Mouse (Mus musculus) heart, embryonic 12.5 days (tissue): Measurements from ENCODE around the gene Enoph1. TPM values are rescaled to one million over a fixed set of nuclear protein-coding genes. Genes with fewer than 3 reads are reported as not detected.
A peak's percentile ranks its signal among the peaks of the same experiment; 100 is the strongest.

Source experiments
- ATAC-seq: fragments of 200-750 bp; cut with Nextera tagmentation; 2 replicates; pipeline ENCODE4 v1.8.0; 2017; ENCODE audit warnings: moderate TSS enrichment, moderate library complexity; ENCODE audit not compliant: insufficient number of reproducible peaks, low FRiP score
- H3K27ac ChIP-seq: fragments of 300-500 bp; sonication (generic); 2 replicates; pipeline ENCODE4 v1.5.1; 2016; ENCODE audit warnings: mild to moderate bottlenecking, moderate library complexity; ENCODE audit not compliant: poor library complexity, severe bottlenecking
- H3K27me3 ChIP-seq: fragments of 300-500 bp; sonication (generic); replicated peaks from 2 replicates; pipeline ENCODE4 v1.6.1; 2016; ENCODE audit warnings: mild to moderate bottlenecking, moderate library complexity
- H3K36me3 ChIP-seq: fragments of 300-500 bp; sonication (generic); 2 replicates; pipeline ENCODE4 v1.6.1; 2016; ENCODE audit warnings: mild to moderate bottlenecking, moderate library complexity
- H3K4me1 ChIP-seq: fragments of 300-500 bp; sonication (generic); replicated peaks from 2 replicates; pipeline ENCODE4 v1.6.1; 2016; ENCODE audit warnings: mild to moderate bottlenecking
- H3K4me2 ChIP-seq: fragments of 300-500 bp; sonication (generic); 2 replicates; pipeline ENCODE4 v1.6.1; 2016; ENCODE audit warnings: mild to moderate bottlenecking, moderate library complexity
- H3K4me3 ChIP-seq: fragments of 300-500 bp; sonication (generic); 2 replicates; pipeline ENCODE4 v1.5.1; 2016; ENCODE audit warnings: mild to moderate bottlenecking
- H3K9ac ChIP-seq: fragments of 300-500 bp; sonication (generic); 2 replicates; pipeline ENCODE4 v1.6.1; 2016; ENCODE audit warnings: mild to moderate bottlenecking, moderate library complexity
- H3K9me3 ChIP-seq: fragments of 300-500 bp; sonication (generic); replicated peaks from 2 replicates; pipeline ENCODE4 v1.6.1; 2016; ENCODE audit warnings: mild to moderate bottlenecking, moderate library complexity
- WGBS: fragments of 180-500 bp; shearing (Covaris S2); methylation state at CpG from one replicate; pipeline ENCODE4 v1.1.7; 2016; 5-methylcytosine and 5-hydroxymethylcytosine counted together
- polyA plus RNA-seq: library from polyadenylated mRNA; unstranded; fragments of >200 nt; fragmentation: Nextera tagmentation; extraction: Ambion mirVana; gene quantifications from 2 replicates; pipeline ENCODE4 v1.2.1, GENCODE M21; 2016

Enoph1 gene
- polyA plus RNA-seq, 1 experiment from 2014 or later: 26.0 TPM

- Histone ChIP-seq H3K4me3 (peak overlapping the region; percentile 96), H3K9me3 (no peaks in the 10 kb centered on the region), H3K9ac (peak overlapping the region; percentile 100), H3K36me3 (peaks cover 22% of the 10 kb centered on the region), H3K27me3 (no peaks in the 10 kb centered on the region), H3K27ac (peak overlapping the region; percentile 98), H3K4me2 (peak overlapping the region; percentile 79), H3K4me1 (peaks cover 27% of the 10 kb centered on the region; the same call in 1 of the 2 replicates)
- ATAC-seq: no peak
- WGBS: 1% methylated on average over 19 of the region's 19 CpGs
Observed at GRCm38 (mm10) chr5:100040281-100040784, 548 bp downstream of the Enoph1 start.

GRCm38 (mm10) chr5:100041272-100041671 is 1.5 kb downstream of the Enoph1 start:
- Histone ChIP-seq H3K36me3 (peaks cover 15% of the 10 kb centered on the region), H3K4me2 (no peak overlapping the region), H3K27me3 (no peaks in the 10 kb centered on the region), H3K27ac (no peak overlapping the region), H3K9ac (no peak overlapping the region), H3K9me3 (no peaks in the 10 kb centered on the region), H3K4me3 (no peak overlapping the region), H3K4me1 (peaks cover 30% of the 10 kb centered on the region)
- no peak for ATAC-seq
- 74% methylated on average over 4 of the region's 4 CpGs for WGBS

- H3K27me3 ChIP-seq: no peaks in the 10 kb centered on the region
Observed at GRCm38 (mm10) chr5:100042467-100042866, 2.7 kb downstream of the Enoph1 start.

GRCm38 (mm10) chr5:100043361-100043760 is 3.6 kb downstream of the Enoph1 start:
- no peak overlapping the region for H3K27ac ChIP-seq

More at GRCm38 (mm10) chr5:100042467-100042866, 2.7 kb downstream of the Enoph1 start:
- H3K9ac ChIP-seq: no peak overlapping the region
- H3K4me1 ChIP-seq: peaks cover 32% of the 10 kb centered on the region
- no peak overlapping the region for H3K27ac ChIP-seq
- peaks cover 5% of the 10 kb centered on the region for H3K36me3 ChIP-seq
- 89% methylated on average over 8 of the region's 8 CpGs for WGBS
- no peaks in the 10 kb centered on the region for H3K9me3 ChIP-seq
- H3K4me3 ChIP-seq: no peak overlapping the region
- no peak for ATAC-seq
- no peak overlapping the region for H3K4me2 ChIP-seq

DNA sequence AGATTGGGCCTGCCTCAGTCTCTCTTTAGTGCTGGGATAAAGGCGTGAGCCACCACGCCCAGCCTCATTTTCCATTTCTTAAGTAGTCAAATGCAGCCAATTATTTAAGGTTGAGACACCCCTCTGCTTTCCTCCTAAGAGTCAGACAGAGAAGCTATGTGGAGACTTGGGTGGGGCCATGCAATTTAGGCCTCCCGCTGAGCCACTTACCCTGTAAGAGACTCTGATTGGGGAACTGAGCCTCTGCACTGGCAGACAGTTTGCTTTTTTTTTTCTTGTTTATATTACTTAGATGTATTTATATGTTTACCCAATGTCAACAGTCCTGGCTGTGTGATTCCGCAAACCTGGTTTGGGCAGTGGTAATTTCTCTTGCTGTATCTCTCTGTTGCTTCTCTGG is 4.2 kb downstream of the Enoph1 start:
- Histone ChIP-seq H3K9me3 (no peaks in the 10 kb centered on the region), H3K9ac (no peak overlapping the region), H3K27me3 (no peaks in the 10 kb centered on the region), H3K27ac (no peak overlapping the region), H3K36me3 (0 out of 2 replicates have a peak, but pooled peaks cover 3% of the 10 kb centered on the region), H3K4me2 (no peak overlapping the region), H3K4me1 (peaks cover 42% of the 10 kb centered on the region), H3K4me3 (no peak overlapping the region)
- ATAC-seq: no peak
- 77% methylated on average over 4 of the region's 4 CpGs for WGBS

More at GRCm38 (mm10) chr5:100043361-100043760, 3.6 kb downstream of the Enoph1 start:
- no peak for ATAC-seq
- WGBS: 78% methylated on average over 5 of the region's 5 CpGs
- Histone ChIP-seq H3K9ac (no peak overlapping the region), H3K4me3 (no peak overlapping the region), H3K9me3 (no peaks in the 10 kb centered on the region), H3K36me3 (0 out of 2 replicates have a peak, but pooled peaks cover 3% of the 10 kb centered on the region), H3K4me1 (peaks cover 39% of the 10 kb centered on the region), H3K27me3 (no peaks in the 10 kb centered on the region), H3K4me2 (no peak overlapping the region)

DNA sequence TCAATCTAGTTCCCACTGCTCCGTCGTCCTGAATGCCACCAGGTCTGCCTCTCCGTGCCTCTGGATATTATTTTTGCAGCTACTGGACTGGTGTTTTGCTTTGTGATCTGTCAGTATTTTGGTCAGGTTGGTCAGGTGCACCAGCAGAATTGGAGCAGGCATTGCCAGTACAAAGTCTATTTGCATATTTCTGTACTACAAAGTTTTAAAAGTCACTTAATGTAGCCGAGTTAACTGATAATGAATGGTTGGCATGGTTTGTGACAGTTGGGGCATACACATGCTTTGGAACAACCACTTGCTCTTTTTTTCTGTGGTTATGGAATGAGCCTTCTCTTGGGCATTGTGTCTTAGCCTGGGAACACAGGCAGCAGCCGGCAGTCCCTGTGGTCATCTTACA is 4.8 kb downstream of the Enoph1 start:
- H3K36me3 ChIP-seq: 0 out of 2 replicates have a peak, but pooled peaks cover 3% of the 10 kb centered on the region
- H3K4me1 ChIP-seq: peaks cover 42% of the 10 kb centered on the region
- 74% methylated on average over 5 of the region's 5 CpGs for WGBS
- H3K9me3 ChIP-seq: no peaks in the 10 kb centered on the region
- no peak overlapping the region for H3K9ac ChIP-seq
- H3K4me3 ChIP-seq: no peak overlapping the region
- H3K27me3 ChIP-seq: no peaks in the 10 kb centered on the region
- no peak for ATAC-seq
- H3K27ac ChIP-seq: no peak overlapping the region
- H3K4me2 ChIP-seq: no peak overlapping the region

DNA sequence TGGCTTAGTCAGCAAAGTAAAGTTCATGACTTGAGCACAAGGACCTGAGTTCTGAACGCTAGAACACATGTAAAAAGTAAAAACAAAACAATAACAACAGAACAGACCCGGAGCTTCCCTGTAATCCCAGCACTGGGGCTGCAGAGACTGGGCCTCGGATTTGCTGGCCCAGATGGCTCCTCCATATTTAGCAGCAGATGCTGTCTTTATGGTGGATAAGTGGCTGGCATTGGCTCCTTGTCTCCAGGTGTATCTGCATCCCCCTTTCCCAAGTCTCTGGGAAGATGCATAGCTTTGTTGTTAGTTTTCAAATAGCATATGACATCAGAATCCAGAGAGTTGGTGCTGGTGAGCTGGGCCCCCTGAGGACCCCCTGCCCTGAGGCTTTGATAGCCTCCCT is 6.3 kb downstream of the Enoph1 start:
- H3K4me3 ChIP-seq: no peak overlapping the region
- H3K9me3 ChIP-seq: no peaks in the 10 kb centered on the region; the same call in 1 of the 2 replicates
- H3K9ac ChIP-seq: no peak overlapping the region
- no peaks in the 10 kb centered on the region for H3K27me3 ChIP-seq
- ATAC-seq: no peak
- no peak overlapping the region for H3K4me2 ChIP-seq
- peaks cover 39% of the 10 kb centered on the region for H3K4me1 ChIP-seq
- 64% methylated on average over 3 of the region's 3 CpGs for WGBS
- peaks cover 10% of the 10 kb centered on the region for H3K36me3 ChIP-seq
- no peak overlapping the region for H3K27ac ChIP-seq

- Histone ChIP-seq H3K4me3 (no peak overlapping the region), H3K36me3 (peaks cover 14% of the 10 kb centered on the region), H3K4me1 (peaks cover 33% of the 10 kb centered on the region), H3K27ac (no peak overlapping the region), H3K4me2 (no peak overlapping the region), H3K9me3 (no peaks in the 10 kb centered on the region; the same call in 1 of the 2 replicates), H3K9ac (no peak overlapping the region), H3K27me3 (no peaks in the 10 kb centered on the region)
- WGBS: 63% methylated on average over 8 of the region's 8 CpGs
- ATAC-seq: no peak
Observed at GRCm38 (mm10) chr5:100047143-100047640, 7.4 kb downstream of the Enoph1 start.

GRCm38 (mm10) chr5:100047871-100048270 is 8.1 kb downstream of the Enoph1 start:
- WGBS: 62% methylated on average over 7 of the region's 7 CpGs
- H3K27ac ChIP-seq: no peak overlapping the region
- H3K27me3 ChIP-seq: no peaks in the 10 kb centered on the region
- H3K36me3 ChIP-seq: peaks cover 17% of the 10 kb centered on the region
- ATAC-seq: no peak
- H3K4me1 ChIP-seq: peaks cover 39% of the 10 kb centered on the region
- no peak overlapping the region for H3K4me2 ChIP-seq
- H3K9me3 ChIP-seq: no peaks in the 10 kb centered on the region; the same call in 1 of the 2 replicates
- H3K9ac ChIP-seq: no peak overlapping the region
- no peak overlapping the region for H3K4me3 ChIP-seq

- H3K4me3 ChIP-seq: no peak overlapping the region
- H3K9ac ChIP-seq: no peak overlapping the region
- WGBS: 90% methylated on average over 3 of the region's 3 CpGs
- H3K4me2 ChIP-seq: no peak overlapping the region
- H3K36me3 ChIP-seq: peaks cover 19% of the 10 kb centered on the region
- ATAC-seq: no peak
- H3K4me1 ChIP-seq: peaks cover 49% of the 10 kb centered on the region
- no peaks in the 10 kb centered on the region for H3K27me3 ChIP-seq
- H3K27ac ChIP-seq: no peak overlapping the region
- no peaks in the 10 kb centered on the region; the same call in 1 of the 2 replicates for H3K9me3 ChIP-seq
Observed at GRCm38 (mm10) chr5:100049904-100050303, 10.1 kb downstream of the Enoph1 start.

DNA sequence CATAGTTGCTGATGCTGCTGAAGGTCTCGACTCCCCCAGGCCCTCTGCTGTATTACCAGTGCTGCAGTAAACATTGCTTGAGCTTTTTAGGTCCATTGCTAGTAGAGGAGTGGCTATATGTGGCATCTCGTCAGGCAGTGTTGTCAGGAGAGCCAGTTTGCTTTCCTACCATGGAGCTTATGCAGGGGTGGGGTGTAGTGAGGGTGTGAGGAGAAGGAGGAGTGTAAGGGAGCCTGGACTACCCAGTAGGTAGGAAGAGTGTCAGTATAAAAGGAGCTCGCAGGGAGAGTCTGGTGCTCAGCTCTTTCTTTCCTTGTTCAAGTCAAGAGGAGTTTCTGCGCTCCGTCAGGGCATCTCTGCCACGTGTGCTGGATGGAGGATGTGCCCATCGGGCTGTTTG is 12.9 kb downstream of the Enoph1 start:
- Histone ChIP-seq H3K4me1 (peaks cover 43% of the 10 kb centered on the region), H3K9me3 (no peaks in the 10 kb centered on the region; the same call in 1 of the 2 replicates), H3K4me2 (no peak overlapping the region), H3K27me3 (no peaks in the 10 kb centered on the region), H3K9ac (no peak overlapping the region), H3K27ac (no peak overlapping the region), H3K36me3 (peaks cover 19% of the 10 kb centered on the region), H3K4me3 (no peak overlapping the region)
- ATAC-seq: no peak
- 80% methylated on average over 7 of the region's 7 CpGs for whole genome bisulfite sequencing
